Mouse (Mus musculus) frontal cortex, adult 2 months (tissue): Measurements from ENCODE around the gene Olah. TPM values are rescaled to one million over a fixed set of nuclear protein-coding genes. Genes with fewer than 3 reads are reported as not detected.

Experiments
- DNase-seq, 2 experiments: peaks; one replicate each; pipeline ENCODE4 v3.0.0; 2022; ENCODE audit warnings: low spot score in 1 of 2; ENCODE audit errors: extremely low spot score in 1 of 2
- polyA plus RNA-seq: library from polyadenylated mRNA; depleted of rRNA; stranded (reverse); fragments of >200 nt; gene quantifications from 2 replicates; pipeline ENCODE4 v1.2.3, GENCODE M21; 2012

Gene Olah
- polyA plus RNA-seq, 1 experiment: not detected

DNA sequence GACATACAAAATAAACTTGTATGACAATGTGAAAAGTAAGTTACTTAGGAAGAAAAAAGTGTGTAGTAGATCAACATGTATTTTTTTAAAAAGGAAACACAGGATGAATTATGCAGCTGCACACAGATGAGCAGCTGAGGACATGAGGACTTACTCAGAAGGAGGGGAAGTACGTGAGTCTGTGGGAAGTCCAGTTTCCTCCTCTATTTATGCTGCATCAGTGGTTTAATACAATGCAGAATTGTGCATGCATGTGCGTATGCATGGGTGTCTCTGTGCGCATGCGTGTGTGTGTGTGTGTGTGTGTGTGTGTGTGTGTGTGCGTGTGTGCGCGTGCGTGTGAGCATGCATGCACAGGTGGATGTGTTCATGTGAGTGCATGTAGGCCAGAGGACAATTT lies 41.2 kb downstream of the Olah start:
- no peak for DNase-seq

DNA sequence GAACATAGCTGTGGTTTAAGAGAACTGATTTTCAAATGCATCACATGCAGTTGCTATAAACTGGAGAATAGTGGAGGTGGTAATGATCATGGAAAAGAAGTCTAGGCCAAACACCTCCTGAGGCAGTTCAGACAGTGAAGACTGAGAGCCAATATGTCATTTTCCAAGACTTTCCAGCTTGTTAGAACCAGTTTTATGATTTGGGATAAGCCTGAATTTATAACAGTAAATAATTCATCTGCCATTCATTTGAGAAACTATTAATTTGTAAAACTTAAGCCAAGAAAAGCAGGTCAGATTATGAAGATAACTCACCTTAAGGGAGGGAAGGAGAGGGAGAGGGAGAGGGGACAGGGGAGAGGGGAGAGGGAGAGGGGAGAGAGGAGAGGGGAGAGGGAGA lies 43.9 kb downstream of the Olah start:
- no peak for DNase-seq

DNA sequence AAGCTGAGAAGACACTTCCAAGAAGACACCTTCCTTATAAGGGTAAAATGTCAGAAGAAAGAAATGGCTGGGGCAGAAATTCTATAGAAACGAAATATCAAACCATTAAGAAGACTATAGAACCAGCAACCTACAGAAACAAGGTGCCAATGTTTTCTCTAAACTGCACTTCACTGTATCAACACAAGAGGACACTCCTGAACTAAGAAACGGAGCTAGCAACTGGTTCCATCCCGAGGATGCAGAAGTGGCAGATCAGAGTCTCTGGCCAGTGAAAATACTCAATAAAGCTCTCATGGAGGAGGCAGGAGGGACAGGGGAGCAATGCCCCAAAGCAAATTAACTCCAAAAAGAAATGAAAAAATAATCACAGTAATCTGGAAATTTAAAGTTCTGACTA lies 48.1 kb downstream of the Olah start:
- peak in 1 of 2 experiments; percentile 73 for DNase-seq

DNA sequence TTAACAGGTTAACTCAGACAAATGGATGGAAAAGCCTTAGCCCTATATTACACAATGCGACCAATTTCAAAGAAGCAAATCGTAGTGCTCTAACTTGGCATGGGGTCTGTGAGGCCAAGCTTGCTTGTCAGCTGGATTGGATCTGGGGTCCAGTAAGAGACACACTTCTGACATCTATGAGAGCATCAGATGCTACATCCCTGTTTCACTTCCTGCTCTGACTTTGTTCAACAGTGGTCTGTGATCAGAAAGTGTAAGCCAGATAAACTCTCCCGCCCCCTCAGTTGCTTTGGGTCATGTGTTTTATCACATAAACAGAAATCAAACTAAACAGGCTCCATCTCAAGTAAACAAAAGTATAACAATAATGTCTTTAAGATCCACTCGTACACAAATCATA lies 48.6 kb downstream of the Olah start:
- no peak for DNase-seq

DNA sequence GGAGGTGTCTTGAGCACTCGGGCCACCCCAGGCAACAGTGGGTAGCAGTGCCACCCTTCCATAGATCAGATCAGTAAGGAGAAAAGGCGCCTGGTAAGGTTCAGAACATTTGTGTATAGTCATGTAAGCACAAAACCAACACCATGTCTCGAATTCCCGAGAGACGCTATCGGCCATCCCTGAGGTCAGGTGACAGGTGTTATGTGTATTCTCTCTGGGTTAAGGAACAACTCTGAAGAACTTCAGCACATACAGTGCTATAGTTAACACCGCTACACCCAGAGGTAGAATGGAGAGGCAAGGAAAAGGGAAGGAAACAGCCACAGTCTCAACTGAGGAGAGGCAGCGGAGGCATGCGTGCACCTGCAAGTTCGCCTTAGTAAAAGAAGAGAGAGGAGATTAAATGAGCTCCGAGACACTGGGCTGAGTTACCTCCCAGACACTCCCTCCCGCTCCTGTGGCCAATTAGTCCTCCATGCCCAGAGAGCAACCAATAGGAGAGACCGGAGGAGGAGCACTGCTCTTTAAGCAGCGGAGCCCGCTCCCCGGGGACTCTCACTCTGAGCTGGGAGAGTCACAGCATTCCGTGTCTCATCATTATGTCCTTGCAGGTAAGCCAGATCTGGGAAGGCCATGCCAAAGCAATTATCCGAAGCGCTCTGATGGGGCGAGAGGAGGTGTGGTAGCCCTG lies 61.3 kb downstream of the Olah start, which contains the start of gene Acbd7:
TSS of gene Acbd7 (plus strand) at position 558 of the 691 bp plus-strand sequence.
- peak; percentile 28 to 78 for DNase-seq

DNA sequence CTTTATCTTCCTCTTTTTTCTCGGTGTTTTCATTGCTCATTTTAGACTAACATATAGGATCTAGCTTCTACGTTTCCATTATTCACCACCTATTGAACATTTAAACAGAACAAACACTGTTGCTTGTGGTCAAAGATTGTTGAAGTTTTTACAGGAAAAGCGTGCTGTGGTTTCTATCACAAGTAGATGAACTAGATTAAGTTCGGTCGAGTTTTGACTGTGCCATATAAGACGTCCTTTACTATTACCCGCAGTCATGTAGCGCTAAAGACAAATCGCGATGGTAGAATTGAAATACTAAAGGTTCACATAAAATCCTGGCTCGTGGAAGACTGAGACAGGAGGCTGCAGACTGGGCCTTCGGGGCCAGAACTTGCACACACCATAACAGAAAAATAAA lies 63.2 kb downstream of the Olah start:
- DNase-seq: no peak

DNA sequence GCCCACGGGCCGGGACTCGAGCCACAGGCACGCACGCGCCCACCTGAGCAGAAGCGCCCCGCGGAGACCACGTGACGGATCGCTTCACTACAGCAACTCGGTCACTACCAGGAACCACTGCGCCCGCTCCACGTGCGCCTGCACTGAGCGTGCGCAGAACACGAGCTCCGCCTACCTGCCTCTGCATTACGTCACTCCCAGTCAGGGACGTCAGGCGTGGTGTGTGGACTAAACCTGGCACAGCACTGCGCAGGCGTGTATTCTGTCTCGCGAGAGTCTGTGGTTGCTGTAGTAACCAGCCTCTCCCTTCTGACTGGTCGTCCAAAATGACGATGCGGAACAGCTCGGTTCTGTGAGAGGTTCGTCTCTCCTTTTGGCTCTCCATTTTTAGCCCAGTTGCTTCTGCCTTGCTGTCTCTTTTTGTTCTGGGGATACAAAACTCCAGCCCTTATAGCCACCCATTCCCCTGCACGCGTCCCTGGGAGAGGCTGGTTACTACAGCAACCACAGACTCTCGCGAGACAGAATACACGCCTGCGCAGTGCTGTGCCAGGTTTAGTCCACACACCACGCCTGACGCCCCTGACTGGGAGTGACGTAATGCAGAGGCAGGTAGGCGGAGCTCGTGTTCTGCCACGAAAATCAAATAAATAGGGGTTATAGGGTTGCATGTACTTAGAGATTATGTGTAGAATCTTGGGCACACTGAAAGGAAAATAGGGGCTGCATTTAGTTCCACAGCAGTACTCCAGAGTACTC lies 64.3 kb downstream of the Olah start, which contains the start of gene Rpp38:
TSS of gene Rpp38 (minus strand) at position 160 of the 759 bp plus-strand sequence.
- DNase-seq: peak; percentile 99 to 100

DNA sequence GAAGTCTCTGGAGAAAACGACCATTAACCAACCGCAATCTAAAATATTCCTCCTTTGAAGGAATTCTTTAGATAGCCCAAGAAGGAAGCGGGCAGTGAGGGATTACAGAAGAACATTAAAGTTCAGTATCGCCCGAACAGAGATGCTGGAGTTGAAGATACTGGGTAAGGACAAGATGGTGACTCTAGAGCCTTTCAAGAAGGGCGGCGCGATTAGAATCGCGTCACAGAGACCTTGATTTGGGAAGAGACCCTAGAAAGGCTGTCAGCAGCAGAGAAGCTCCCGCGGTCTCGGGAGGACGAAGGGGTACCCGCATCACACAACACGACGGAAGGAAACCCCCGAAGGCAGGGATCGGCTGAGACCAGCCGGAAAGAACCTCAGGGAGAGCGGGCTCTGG lies 65.0 kb downstream of the Olah start:
- DNase-seq: no peak

DNA sequence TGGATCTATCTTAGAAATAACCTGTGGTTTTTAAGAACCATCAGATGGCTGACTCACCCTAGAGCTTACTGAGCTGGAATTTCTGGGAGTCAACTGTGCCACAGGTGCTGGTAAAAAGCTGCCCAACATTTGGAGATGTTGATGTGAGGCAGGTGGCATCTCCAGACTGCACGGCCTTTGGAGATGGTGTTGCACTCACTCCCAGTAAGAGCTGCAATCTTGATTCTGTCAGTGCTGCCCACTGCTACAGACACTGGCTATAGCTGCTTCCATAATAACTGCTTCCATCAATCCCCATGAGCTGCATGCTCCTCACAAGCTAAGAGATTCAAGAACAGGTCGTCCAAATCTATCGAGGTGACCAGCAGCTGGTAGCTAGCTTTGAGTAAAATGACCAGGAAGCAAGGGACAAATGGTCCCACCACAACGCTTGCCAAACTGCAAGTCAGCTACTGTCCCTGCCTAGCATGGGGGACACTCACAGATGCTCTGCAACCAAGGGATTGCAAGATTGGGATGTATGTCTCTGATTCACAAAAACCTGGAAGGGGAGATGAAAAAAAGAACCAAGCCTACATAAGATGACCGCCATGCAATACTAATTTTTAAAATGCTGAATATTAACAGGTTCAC lies 65.8 kb downstream of the Olah start:
- no peak for DNase-seq

DNA sequence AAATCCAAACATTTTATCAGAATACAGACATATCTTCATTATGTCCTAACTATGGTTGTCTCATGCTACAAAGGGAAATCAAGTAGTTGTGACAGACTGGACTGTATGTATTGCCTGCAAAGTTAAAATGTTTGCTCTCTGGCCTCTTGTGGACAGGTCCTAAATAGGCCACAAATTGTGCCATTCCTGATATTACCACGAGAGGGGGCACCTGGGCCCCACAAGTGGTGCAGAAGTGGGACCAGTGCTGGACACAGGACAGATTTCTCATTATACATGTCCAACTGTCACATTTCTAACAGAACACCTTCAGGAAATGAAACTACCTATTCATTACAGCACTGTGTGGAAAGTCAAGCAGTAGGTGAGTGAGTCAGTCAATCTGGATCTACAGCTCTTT lies 69.7 kb downstream of the Olah start:
- DNase-seq: peak in 1 of 2 experiments; percentile 59

DNA sequence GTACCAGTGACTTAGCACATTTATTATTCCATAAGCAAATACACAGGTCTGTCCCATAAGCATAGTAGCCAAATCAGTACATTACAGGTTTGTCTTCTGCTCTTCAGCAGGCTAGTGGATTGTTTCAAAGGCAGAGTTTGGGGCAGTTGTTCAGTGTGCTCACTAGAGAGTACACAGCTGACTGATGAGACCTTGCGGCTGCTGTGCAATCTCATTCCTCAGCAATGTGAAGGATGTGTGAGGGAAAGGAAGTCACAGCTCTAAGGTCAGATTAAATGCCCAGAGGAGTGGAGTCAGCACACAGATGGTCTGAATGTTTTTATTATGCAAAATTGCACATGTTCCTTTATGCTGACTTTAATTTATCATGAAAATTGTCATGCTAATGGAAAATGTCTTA lies 70.5 kb downstream of the Olah start:
- DNase-seq: no peak

DNA sequence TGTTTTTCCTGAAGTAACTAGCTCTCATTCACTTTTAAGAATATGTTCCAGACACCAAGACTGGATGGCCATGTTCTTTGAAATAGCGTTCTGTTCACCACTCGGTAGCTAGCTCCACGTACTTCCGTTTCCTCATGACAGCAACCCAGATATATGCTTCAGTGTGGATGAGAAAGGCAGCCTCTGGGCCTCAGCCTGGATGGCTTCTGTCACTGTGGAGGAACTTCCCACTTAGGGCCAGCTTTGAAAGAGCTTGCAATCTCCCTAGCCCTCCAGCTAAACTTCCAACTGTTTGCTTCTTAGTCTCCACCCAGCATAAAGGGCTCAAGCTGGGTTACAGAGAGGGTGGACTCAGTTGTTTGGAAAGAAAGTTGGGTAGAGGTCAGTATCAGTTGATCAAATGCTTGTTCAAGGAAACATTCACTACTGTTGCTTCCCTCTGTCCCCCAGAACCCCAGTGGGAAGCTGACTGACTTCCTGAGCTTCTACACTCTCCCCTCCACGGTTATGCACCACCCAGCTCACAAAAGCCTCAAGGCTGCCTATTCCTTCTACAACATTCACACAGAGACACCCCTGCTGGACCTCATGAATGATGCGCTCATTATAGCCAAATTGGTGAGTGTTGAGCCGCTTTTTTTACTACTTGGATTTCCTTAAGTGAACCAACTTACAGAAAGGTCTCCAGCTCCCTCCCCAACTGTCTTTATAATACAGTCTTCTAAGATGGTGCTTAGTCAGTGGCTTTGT lies 72.5 kb downstream of the Olah start:
- DNase-seq: no peak

DNA sequence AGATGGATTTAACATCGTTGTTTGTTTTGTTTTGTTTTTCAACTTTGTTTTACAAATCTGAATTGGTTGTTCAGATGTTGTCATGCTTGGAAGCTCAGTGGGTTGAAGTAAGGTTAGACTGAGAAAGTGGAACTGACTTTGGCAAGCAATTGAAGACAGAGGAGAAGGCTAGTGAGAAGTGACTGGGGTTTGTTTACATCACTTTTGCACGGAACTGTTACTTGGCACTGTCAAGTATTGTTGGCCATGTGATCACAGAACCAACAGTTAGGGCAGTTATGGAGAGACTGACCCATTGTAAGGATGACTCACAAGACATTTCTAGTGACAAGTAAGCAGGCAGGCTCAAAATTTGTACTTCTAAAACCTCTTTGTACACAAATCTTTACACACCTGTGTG lies 73.9 kb downstream of the Olah start:
- DNase-seq: no peak

DNA sequence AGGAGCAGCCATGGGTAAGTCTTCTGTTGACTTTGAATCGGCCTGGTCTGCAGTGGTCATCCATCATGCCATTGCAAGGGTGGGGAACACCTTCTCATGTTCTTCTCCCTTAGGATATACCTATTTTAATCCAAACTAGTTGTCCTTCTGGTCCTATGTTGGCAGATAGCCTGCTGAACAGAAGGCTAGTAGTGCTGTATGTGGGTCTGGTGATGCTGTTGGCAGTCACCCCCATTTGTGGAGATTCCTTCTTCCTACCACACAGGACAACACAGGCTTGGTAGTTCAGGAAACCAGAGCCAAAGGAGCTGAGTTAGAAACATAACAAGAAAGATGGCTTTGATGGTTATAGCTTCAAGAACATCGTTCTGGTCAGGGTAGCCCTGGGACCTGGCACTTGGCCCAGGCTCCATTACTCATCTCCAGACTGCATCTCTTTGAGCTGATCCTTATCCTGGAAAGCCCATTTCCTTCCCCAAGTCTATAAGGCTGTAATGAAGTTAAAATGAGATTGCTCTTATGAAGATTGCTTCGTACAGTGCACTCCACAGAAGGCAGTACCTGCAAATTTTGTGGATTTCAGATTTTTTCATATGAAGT lies 91.5 kb downstream of the Olah start:
- peak in 1 of 2 experiments; percentile 57 for DNase-seq

DNA sequence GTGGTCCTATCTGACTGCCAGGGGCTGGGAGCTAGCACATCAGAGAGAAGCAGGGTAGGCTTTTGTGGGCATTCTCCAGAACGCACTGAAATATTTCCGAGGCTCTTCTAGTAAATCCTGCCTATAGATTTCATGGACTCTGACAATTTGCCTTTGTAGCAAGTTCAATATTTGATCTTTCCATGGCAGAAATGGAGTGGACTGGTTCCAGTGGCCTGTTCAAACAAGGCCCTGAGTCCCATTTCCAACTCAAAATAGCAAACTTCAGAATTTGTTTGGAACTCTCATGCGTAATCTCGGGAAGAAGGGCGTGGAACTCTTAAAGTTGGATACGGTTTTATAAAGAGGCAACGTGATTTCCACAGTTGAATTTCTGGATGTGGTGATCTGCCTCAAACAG lies 101.2 kb downstream of the Olah start:
- no peak for DNase-seq

DNA sequence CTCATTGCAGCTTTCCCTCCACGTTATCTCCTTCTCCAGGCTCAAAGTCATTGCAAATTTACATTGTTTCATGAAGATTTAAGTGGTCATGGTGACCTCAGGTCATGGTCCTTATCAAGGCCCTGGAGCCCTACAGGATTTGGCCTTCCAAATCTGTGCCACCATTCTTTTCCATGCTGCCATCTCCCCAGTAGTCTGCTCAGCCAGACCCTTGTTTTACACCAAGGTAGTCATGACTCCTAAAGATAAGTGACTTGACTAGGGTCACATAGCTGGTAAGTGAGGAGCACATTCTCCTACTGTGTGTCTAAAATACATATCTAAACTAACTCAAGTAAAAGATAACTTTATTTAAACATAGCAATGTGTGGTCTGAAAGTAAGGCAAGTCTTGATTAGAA lies 104.8 kb downstream of the Olah start:
- no peak for DNase-seq
